Mouse (Mus musculus): ENCODE measurements around the gene AL732309.1.
A peak's percentile ranks its signal among the peaks of the same experiment; 100 is the strongest.

GRCm38 (mm10) chr2:25241438-25241775 is 5.3 kb downstream of the AL732309.1 start:
- TF ChIP-seq CTCF (IDR thresholded peaks at IDR 0.05) (no peak), EP300 (IDR thresholded peaks at IDR 0.05) (0 out of 2 replicates have a peak, but pooled peaks have one; percentile 26)
